Mouse (Mus musculus): ENCODE measurements around the gene Mamdc2.

GRCm38 (mm10) chr19:23478895-23479596 is 30.8 kb upstream of the Mamdc2 start:
- no peak for TF ChIP-seq CTCF (IDR thresholded peaks at IDR 0.05; ENCODE audit: insufficient read depth, low read depth, low read length)
- no peak for TF ChIP-seq POLR2A (IDR thresholded peaks at IDR 0.05; ENCODE audit: insufficient read depth, low read depth, low read length)

All from olfactory bulb, adult 2 months (tissue).